Mouse (Mus musculus) neural tube, embryonic 13.5 days (tissue): ENCODE results near the gene Ankrd40. TPM values are rescaled to one million over a fixed set of nuclear protein-coding genes. Genes with fewer than 3 reads are reported as not detected.

Source experiments
- ATAC-seq: fragments of 200-750 bp; cut with Nextera tagmentation; 2 replicates; pipeline ENCODE4 v1.8.0; 2017; ENCODE audit warnings: low read depth, mild to moderate bottlenecking, moderate TSS enrichment, moderate library complexity
- H3K27ac ChIP-seq: fragments of 300-500 bp; sonication (generic); replicated peaks from 2 replicates; pipeline ENCODE4 v1.5.1; 2015; ENCODE audit warnings: moderate library complexity, mild to moderate bottlenecking, inconsistent platforms
- H3K27me3 ChIP-seq: fragments of 300-500 bp; sonication (generic); 2 replicates; pipeline ENCODE4 v1.6.1; 2015; ENCODE audit warnings: mild to moderate bottlenecking, inconsistent platforms
- H3K36me3 ChIP-seq: fragments of 300-500 bp; sonication (generic); 2 replicates; pipeline ENCODE4 v1.6.1; 2015; ENCODE audit warnings: mild to moderate bottlenecking, inconsistent platforms
- H3K4me1 ChIP-seq: fragments of 300-500 bp; sonication (generic); replicated peaks from 2 replicates; pipeline ENCODE4 v1.6.1; 2015; ENCODE audit warnings: inconsistent platforms
- H3K4me2 ChIP-seq: fragments of 300-500 bp; sonication (generic); 2 replicates; pipeline ENCODE4 v1.6.1; 2015; ENCODE audit warnings: inconsistent platforms, mild to moderate bottlenecking, moderate library complexity
- H3K4me3 ChIP-seq: fragments of 300-500 bp; sonication (generic); 2 replicates; pipeline ENCODE4 v1.5.1; 2015; ENCODE audit warnings: mild to moderate bottlenecking, inconsistent platforms
- H3K9ac ChIP-seq: fragments of 300-500 bp; sonication (generic); 2 replicates; pipeline ENCODE4 v1.6.1; 2015; ENCODE audit warnings: moderate library complexity, mild to moderate bottlenecking, inconsistent platforms
- H3K9me3 ChIP-seq: fragments of 300-500 bp; sonication (generic); 2 replicates; pipeline ENCODE4 v1.6.1; 2016; ENCODE audit warnings: inconsistent platforms
- WGBS: fragments of 180-500 bp; shearing (Covaris S2); methylation state at CpG from one replicate; pipeline ENCODE4 v1.1.7; 2015; 5-methylcytosine and 5-hydroxymethylcytosine counted together
- polyA plus RNA-seq: library from polyadenylated mRNA; unstranded; fragments of >200 nt; fragmentation: Nextera tagmentation; extraction: Ambion mirVana; gene quantifications from 2 replicates; pipeline ENCODE4 v1.2.1, GENCODE M21; 2015

The Ankrd40 gene
- 21.0 and 21.8 TPM in 2 replicates for polyA plus RNA-seq

GRCm38 (mm10) chr11:94327693-94328643 is at the start of gene Ankrd40:
Ankrd40 (plus strand) TSS chr11:94328001.
- Histone ChIP-seq H3K36me3 (no peaks in the 10 kb centered on the region), H3K27ac (peak within 1 kb of the TSS; percentile 100), H3K4me3 (peak within 1 kb of the TSS; percentile 75), H3K4me2 (peak within 1 kb of the TSS; percentile 75), H3K9ac (peak within 1 kb of the TSS; percentile 99), H3K4me1 (peaks cover 55% of the 10 kb centered on the region), H3K9me3 (no peaks in the 10 kb centered on the region), H3K27me3 (no peaks in the 10 kb centered on the region)
- WGBS: under 1% methylated on average over 75 of the region's 78 CpGs
- peak; percentile 82 for ATAC-seq

- Histone ChIP-seq H3K4me2 (no peak within 1 kb of the TSS), H3K27me3 (no peaks in the 10 kb centered on the region), H3K27ac (no peak within 1 kb of the TSS), H3K4me3 (no peak within 1 kb of the TSS), H3K9ac (0 out of 2 replicates have a peak within 1 kb of the TSS, but pooled peaks have one; percentile 38), H3K9me3 (no peaks in the 10 kb centered on the region), H3K4me1 (peaks cover 9% of the 10 kb centered on the region), H3K36me3 (peaks cover 29% of the 10 kb centered on the region)
- WGBS: 84% methylated on average over 11 of the region's 11 CpGs
- no peak for ATAC-seq
These were observed 46.3 kb upstream of the Ankrd40 start, which contains the start of gene Gm21885 for GRCm38 (mm10) chr11:94281199-94282181. Gm21885 (plus strand) TSS chr11:94281873.

GRCm38 (mm10) chr11:94282291-94282690 is 45.5 kb upstream of the Ankrd40 start:
- WGBS: 68% methylated on average over 5 of the region's 5 CpGs
- no peak overlapping the region for H3K27ac ChIP-seq
- peaks cover 3% of the 10 kb centered on the region for H3K4me1 ChIP-seq
- no peak overlapping the region for H3K4me3 ChIP-seq
- H3K36me3 ChIP-seq: peaks cover 36% of the 10 kb centered on the region
- H3K4me2 ChIP-seq: no peak overlapping the region
- H3K9me3 ChIP-seq: no peaks in the 10 kb centered on the region
- no peaks in the 10 kb centered on the region for H3K27me3 ChIP-seq
- H3K9ac ChIP-seq: 0 out of 2 replicates have a peak overlapping the region, but pooled peaks have one; percentile 38
- no peak for ATAC-seq

GRCm38 (mm10) chr11:94283536-94284099 is 44.2 kb upstream of the Ankrd40 start:
- H3K9ac ChIP-seq: no peak overlapping the region
- 92% methylated on average over 6 of the region's 6 CpGs for WGBS
- ATAC-seq: no peak
- no peak overlapping the region for H3K27ac ChIP-seq
- H3K4me2 ChIP-seq: no peak overlapping the region
- no peaks in the 10 kb centered on the region for H3K27me3 ChIP-seq
- H3K36me3 ChIP-seq: peaks cover 49% of the 10 kb centered on the region
- H3K4me3 ChIP-seq: no peak overlapping the region
- H3K4me1 ChIP-seq: no peaks in the 10 kb centered on the region
- no peaks in the 10 kb centered on the region for H3K9me3 ChIP-seq

- Histone ChIP-seq H3K27ac (no peak overlapping the region), H3K4me1 (no peaks in the 10 kb centered on the region), H3K9me3 (no peaks in the 10 kb centered on the region), H3K27me3 (no peaks in the 10 kb centered on the region), H3K4me3 (no peak overlapping the region), H3K4me2 (no peak overlapping the region), H3K36me3 (peaks cover 73% of the 10 kb centered on the region), H3K9ac (no peak overlapping the region)
- WGBS: 80% methylated on average over 11 of the region's 11 CpGs
- no peak for ATAC-seq
These were observed 41.8 kb upstream of the Ankrd40 start for GRCm38 (mm10) chr11:94285886-94286574.

GRCm38 (mm10) chr11:94287105-94287504 is 40.7 kb upstream of the Ankrd40 start:
- H3K4me1 ChIP-seq: no peaks in the 10 kb centered on the region
- H3K36me3 ChIP-seq: peaks cover 82% of the 10 kb centered on the region
- H3K9me3 ChIP-seq: no peaks in the 10 kb centered on the region
- H3K4me2 ChIP-seq: no peak overlapping the region
- H3K4me3 ChIP-seq: no peak overlapping the region
- no peak overlapping the region for H3K9ac ChIP-seq
- H3K27ac ChIP-seq: no peak overlapping the region
- 90% methylated on average over 5 of the region's 5 CpGs for WGBS
- no peaks in the 10 kb centered on the region for H3K27me3 ChIP-seq
- ATAC-seq: no peak

GRCm38 (mm10) chr11:94290062-94290740 is 37.6 kb upstream of the Ankrd40 start:
- Histone ChIP-seq H3K36me3 (peaks cover 90% of the 10 kb centered on the region), H3K9ac (no peak overlapping the region), H3K9me3 (no peaks in the 10 kb centered on the region), H3K27ac (no peak overlapping the region), H3K4me2 (no peak overlapping the region), H3K4me3 (no peak overlapping the region), H3K27me3 (no peaks in the 10 kb centered on the region), H3K4me1 (no peaks in the 10 kb centered on the region)
- 95% methylated on average over 10 of the region's 10 CpGs for WGBS
- ATAC-seq: no peak

- Histone ChIP-seq H3K4me1 (peaks cover 5% of the 10 kb centered on the region; the same call in 1 of the 2 replicates), H3K9ac (no peak overlapping the region), H3K9me3 (no peaks in the 10 kb centered on the region), H3K27me3 (no peaks in the 10 kb centered on the region), H3K4me2 (no peak overlapping the region), H3K36me3 (peaks cover 91% of the 10 kb centered on the region), H3K27ac (peak overlapping the region; percentile 52; the same call in 1 of the 2 replicates), H3K4me3 (no peak overlapping the region)
- no peak for ATAC-seq
- WGBS: 52% methylated on average over 9 of the region's 9 CpGs
These were observed 32.6 kb upstream of the Ankrd40 start for GRCm38 (mm10) chr11:94294996-94295845.

GRCm38 (mm10) chr11:94312733-94313132 is 15.1 kb upstream of the Ankrd40 start:
- 83% methylated on average over 1 of the region's 1 CpGs for WGBS
- ATAC-seq: no peak

GRCm38 (mm10) chr11:94314098-94314652 is 13.6 kb upstream of the Ankrd40 start:
- no peak for ATAC-seq
- Histone ChIP-seq H3K9ac (no peak overlapping the region), H3K4me3 (no peak overlapping the region), H3K4me2 (no peak overlapping the region), H3K27ac (no peak overlapping the region), H3K36me3 (no peaks in the 10 kb centered on the region), H3K9me3 (no peaks in the 10 kb centered on the region), H3K27me3 (no peaks in the 10 kb centered on the region), H3K4me1 (peaks cover 76% of the 10 kb centered on the region)
- 87% methylated on average over 2 of the region's 2 CpGs for WGBS

More at GRCm38 (mm10) chr11:94312733-94313132, 15.1 kb upstream of the Ankrd40 start:
- Histone ChIP-seq H3K27me3 (no peaks in the 10 kb centered on the region), H3K27ac (no peak overlapping the region), H3K36me3 (no peaks in the 10 kb centered on the region), H3K4me1 (peaks cover 63% of the 10 kb centered on the region), H3K9ac (no peak overlapping the region), H3K4me2 (no peak overlapping the region), H3K4me3 (no peak overlapping the region), H3K9me3 (no peaks in the 10 kb centered on the region)
